Mouse (Mus musculus): ENCODE data around the gene Olfr282. TPM values are rescaled to one million over a fixed set of nuclear protein-coding genes. Genes with fewer than 3 reads are reported as not detected.
A peak's percentile ranks its signal among the peaks of the same experiment; 100 is the strongest.
"Not testable (repeated sequence)": the region's sequence is repeated elsewhere in the genome, so short reads cannot be mapped to it uniquely, and the experiment has no call there.

Gene Olfr282
- not detected in 2 replicates for polyA plus RNA-seq (2015; fragmentation: Nextera tagmentation; extraction: Ambion mirVana)

GRCm38 (mm10) chr15:98430925-98431324 lies at the start of gene Olfr282:
Gene Olfr282, plus strand, starts transcription at chr15:98431225.
- WGBS: 76% methylated on average over 5 of the region's 5 CpGs
- H3K9ac ChIP-seq: not testable (repeated sequence)

GRCm38 (mm10) chr15:98387621-98388020 lies 43.4 kb upstream of the Olfr282 start:
- Histone ChIP-seq H3K4me1 (peaks cover 6% of the 10 kb centered on the region), H3K9me3 (replicated peaks) (no peaks in the 10 kb centered on the region), H3K27me3 (no peaks in the 10 kb centered on the region), H3K36me3 (no peaks in the 10 kb centered on the region), H3K4me3 (replicated peaks) (no peak overlapping the region), H3K9ac (no peak overlapping the region), H3K4me2 (no peak overlapping the region), H3K27ac (no peak overlapping the region)
- ATAC-seq (replicated peaks; ENCODE audit: low FRiP score): no peak
- 84% methylated on average over 2 of the region's 2 CpGs for WGBS

More at GRCm38 (mm10) chr15:98430925-98431324, at the start of gene Olfr282:
- not testable (repeated sequence) for ATAC-seq (replicated peaks; ENCODE audit: low FRiP score); H3K36me3 ChIP-seq; H3K27me3 ChIP-seq; H3K4me1 ChIP-seq; H3K4me3 ChIP-seq (replicated peaks); H3K9me3 ChIP-seq (replicated peaks); H3K4me2 ChIP-seq; H3K27ac ChIP-seq

- H3K27ac ChIP-seq: no peak overlapping the region
- H3K9ac ChIP-seq: no peak overlapping the region
- H3K4me1 ChIP-seq: peaks cover 6% of the 10 kb centered on the region
- 31% methylated on average over 7 of the region's 7 CpGs for WGBS
- H3K4me3 ChIP-seq (replicated peaks): no peak overlapping the region
- no peaks in the 10 kb centered on the region for H3K9me3 ChIP-seq (replicated peaks)
- no peak overlapping the region for H3K4me2 ChIP-seq
- no peaks in the 10 kb centered on the region for H3K36me3 ChIP-seq
- H3K27me3 ChIP-seq: no peaks in the 10 kb centered on the region
- 0 out of 2 replicates have a peak, but pooled peaks have one; percentile 29 for ATAC-seq (replicated peaks; ENCODE audit: low FRiP score)
Observed at GRCm38 (mm10) chr15:98389796-98390195, 41.2 kb upstream of the Olfr282 start.

- no peak overlapping the region for H3K4me3 ChIP-seq (replicated peaks)
- H3K27me3 ChIP-seq: no peaks in the 10 kb centered on the region
- no peak overlapping the region for H3K9ac ChIP-seq
- H3K27ac ChIP-seq: no peak overlapping the region
- ATAC-seq (replicated peaks; ENCODE audit: low FRiP score): no peak
- H3K36me3 ChIP-seq: no peaks in the 10 kb centered on the region
- no peaks in the 10 kb centered on the region for H3K9me3 ChIP-seq (replicated peaks)
- H3K4me1 ChIP-seq: peaks cover 6% of the 10 kb centered on the region
- no peak overlapping the region for H3K4me2 ChIP-seq
- whole genome bisulfite sequencing: 62% methylated on average over 10 of the region's 10 CpGs
Observed at GRCm38 (mm10) chr15:98391081-98391902, 39.7 kb upstream of the Olfr282 start.

GRCm38 (mm10) chr15:98391903-98392187 lies 39.2 kb upstream of the Olfr282 start:
- Histone ChIP-seq H3K4me1 (peaks cover 6% of the 10 kb centered on the region), H3K9ac (no peak overlapping the region), H3K27me3 (no peaks in the 10 kb centered on the region), H3K27ac (no peak overlapping the region), H3K4me2 (no peak overlapping the region), H3K36me3 (no peaks in the 10 kb centered on the region), H3K4me3 (replicated peaks) (no peak overlapping the region), H3K9me3 (replicated peaks) (no peaks in the 10 kb centered on the region)
- ATAC-seq (replicated peaks; ENCODE audit: low FRiP score): no peak
- WGBS: 28% methylated on average over 2 of the region's 2 CpGs

GRCm38 (mm10) chr15:98397136-98397535 lies 33.9 kb upstream of the Olfr282 start:
- Histone ChIP-seq H3K27ac (0 out of 2 replicates have a peak overlapping the region, but pooled peaks have one; percentile 41), H3K9ac (no peak overlapping the region), H3K36me3 (no peaks in the 10 kb centered on the region), H3K4me3 (replicated peaks) (no peak overlapping the region), H3K4me2 (no peak overlapping the region), H3K9me3 (replicated peaks) (no peaks in the 10 kb centered on the region), H3K27me3 (no peaks in the 10 kb centered on the region), H3K4me1 (peaks cover 15% of the 10 kb centered on the region)
- no peak for ATAC-seq (replicated peaks; ENCODE audit: low FRiP score)
- WGBS: 64% methylated on average over 1 of the region's 1 CpGs

GRCm38 (mm10) chr15:98402356-98402755 lies 28.7 kb upstream of the Olfr282 start:
- H3K9me3 ChIP-seq (replicated peaks): 0 out of 2 replicates have a peak, but pooled peaks cover 5% of the 10 kb centered on the region
- H3K27me3 ChIP-seq: no peaks in the 10 kb centered on the region
- H3K27ac ChIP-seq: no peak overlapping the region
- H3K4me1 ChIP-seq: peaks cover 25% of the 10 kb centered on the region
- no peak overlapping the region for H3K4me2 ChIP-seq
- 52% methylated on average over 10 of the region's 10 CpGs for WGBS
- H3K4me3 ChIP-seq (replicated peaks): no peak overlapping the region
- ATAC-seq (replicated peaks; ENCODE audit: low FRiP score): no peak
- H3K9ac ChIP-seq: no peak overlapping the region
- H3K36me3 ChIP-seq: no peaks in the 10 kb centered on the region

GRCm38 (mm10) chr15:98408406-98409060 lies 22.5 kb upstream of the Olfr282 start:
- ATAC-seq (replicated peaks; ENCODE audit: low FRiP score): no peak
- 0 out of 2 replicates have a peak, but pooled peaks cover 5% of the 10 kb centered on the region for H3K9me3 ChIP-seq (replicated peaks)
- no peak overlapping the region for H3K9ac ChIP-seq
- no peaks in the 10 kb centered on the region for H3K36me3 ChIP-seq
- 54% methylated on average over 17 of the region's 17 CpGs for WGBS
- peak overlapping the region; percentile 30 for H3K4me3 ChIP-seq (replicated peaks)
- no peaks in the 10 kb centered on the region for H3K4me1 ChIP-seq
- peak overlapping the region; percentile 50 for H3K4me2 ChIP-seq
- H3K27ac ChIP-seq: no peak overlapping the region
- H3K27me3 ChIP-seq: no peaks in the 10 kb centered on the region

- Histone ChIP-seq H3K4me2 (no peak overlapping the region), H3K27me3 (no peaks in the 10 kb centered on the region), H3K36me3 (no peaks in the 10 kb centered on the region), H3K9me3 (replicated peaks) (0 out of 2 replicates have a peak, but pooled peaks cover 5% of the 10 kb centered on the region), H3K9ac (no peak overlapping the region), H3K4me3 (replicated peaks) (no peak overlapping the region), H3K27ac (no peak overlapping the region), H3K4me1 (no peaks in the 10 kb centered on the region)
- 93% methylated on average over 2 of the region's 2 CpGs for WGBS
- ATAC-seq (replicated peaks; ENCODE audit: low FRiP score): no peak
Observed at GRCm38 (mm10) chr15:98409635-98410034, 21.4 kb upstream of the Olfr282 start.

GRCm38 (mm10) chr15:98410249-98410648 lies 20.8 kb upstream of the Olfr282 start:
- WGBS: 93% methylated on average over 9 of the region's 9 CpGs
- H3K9me3 ChIP-seq (replicated peaks): 0 out of 2 replicates have a peak, but pooled peaks cover 5% of the 10 kb centered on the region
- H3K4me2 ChIP-seq: no peak overlapping the region

GRCm38 (mm10) chr15:98415996-98416395 lies 15.0 kb upstream of the Olfr282 start:
- Histone ChIP-seq H3K9me3 (replicated peaks) (no peaks in the 10 kb centered on the region), H3K4me3 (replicated peaks) (no peak overlapping the region), H3K36me3 (no peaks in the 10 kb centered on the region), H3K4me1 (no peaks in the 10 kb centered on the region), H3K9ac (no peak overlapping the region), H3K27ac (no peak overlapping the region), H3K27me3 (no peaks in the 10 kb centered on the region), H3K4me2 (no peak overlapping the region)
- 80% methylated on average over 4 of the region's 4 CpGs for WGBS
- ATAC-seq (replicated peaks; ENCODE audit: low FRiP score): no peak

More at GRCm38 (mm10) chr15:98410249-98410648, 20.8 kb upstream of the Olfr282 start:
- Histone ChIP-seq H3K27me3 (no peaks in the 10 kb centered on the region), H3K4me1 (no peaks in the 10 kb centered on the region), H3K9ac (no peak overlapping the region), H3K4me3 (replicated peaks) (no peak overlapping the region), H3K27ac (no peak overlapping the region), H3K36me3 (no peaks in the 10 kb centered on the region)
- no peak for ATAC-seq (replicated peaks; ENCODE audit: low FRiP score)

- not testable (repeated sequence) for H3K4me3 ChIP-seq (replicated peaks); H3K27me3 ChIP-seq; ATAC-seq (replicated peaks; ENCODE audit: low FRiP score); H3K27ac ChIP-seq; H3K4me1 ChIP-seq; H3K36me3 ChIP-seq; H3K9ac ChIP-seq; H3K9me3 ChIP-seq (replicated peaks); H3K4me2 ChIP-seq
Observed at GRCm38 (mm10) chr15:98416802-98417201, 14.2 kb upstream of the Olfr282 start.

Data from kidney, embryonic 15.5 days (tissue).